Mouse (Mus musculus) cerebral cortex, adult 2 months (tissue): Measurements from ENCODE around the gene Rhot1.

Source experiments
- WGBS: fragments of 180-500 bp; shearing (Covaris S2); methylation state at CpG from one replicate; pipeline ENCODE4 v1.1.7; 2018; 5-methylcytosine and 5-hydroxymethylcytosine counted together

The Rhot1 gene

GRCm38 (mm10) chr11:80289701-80290445 is 81.1 kb downstream of the Rhot1 start:
- WGBS = under 1% methylated on average over 23 of the region's 23 CpGs

- WGBS = 73% methylated on average over 2 of the region's 2 CpGs
These were observed 82.2 kb downstream of the Rhot1 start for GRCm38 (mm10) chr11:80291004-80291403.

GRCm38 (mm10) chr11:80292463-80292862 is 83.6 kb downstream of the Rhot1 start:
- 52% methylated on average over 7 of the region's 7 CpGs for WGBS

GRCm38 (mm10) chr11:80295066-80295465 is 86.2 kb downstream of the Rhot1 start:
- 52% methylated on average over 9 of the region's 9 CpGs for WGBS

GRCm38 (mm10) chr11:80295785-80296184 is 87.0 kb downstream of the Rhot1 start:
- 66% methylated on average over 14 of the region's 14 CpGs for WGBS

GRCm38 (mm10) chr11:80299513-80300235 is 90.9 kb downstream of the Rhot1 start:
- 20% methylated on average over 12 of the region's 12 CpGs for WGBS

GRCm38 (mm10) chr11:80300551-80301315 is 91.9 kb downstream of the Rhot1 start, which contains the start of gene Rhbdl3:
Gene Rhbdl3, plus strand, starts transcription at chr11:80300912.
- 1% methylated on average over 77 of the region's 81 CpGs for WGBS

- under 1% methylated on average over 53 of the region's 53 CpGs for WGBS
These were observed 92.7 kb downstream of the Rhot1 start for GRCm38 (mm10) chr11:80301316-80302045.

- WGBS = 0% methylated on average over 9 of the region's 9 CpGs
These were observed 93.2 kb downstream of the Rhot1 start for GRCm38 (mm10) chr11:80302046-80302390.

- WGBS = 2% methylated on average over 11 of the region's 11 CpGs
These were observed 93.7 kb downstream of the Rhot1 start for GRCm38 (mm10) chr11:80302536-80302935.

- whole genome bisulfite sequencing = 85% methylated on average over 3 of the region's 3 CpGs
These were observed 94.9 kb downstream of the Rhot1 start for GRCm38 (mm10) chr11:80303746-80304145.

GRCm38 (mm10) chr11:80304846-80305245 is 96.0 kb downstream of the Rhot1 start:
- WGBS = 37% methylated on average over 10 of the region's 10 CpGs

- WGBS = 66% methylated on average over 6 of the region's 6 CpGs
These were observed 99.7 kb downstream of the Rhot1 start for GRCm38 (mm10) chr11:80308537-80308936.

GRCm38 (mm10) chr11:80311271-80311670 is 102.5 kb downstream of the Rhot1 start:
- WGBS = 55% methylated on average over 4 of the region's 4 CpGs

GRCm38 (mm10) chr11:80312049-80312448 is 103.2 kb downstream of the Rhot1 start:
- WGBS = 72% methylated on average over 2 of the region's 2 CpGs

- WGBS = 71% methylated on average over 6 of the region's 6 CpGs
These were observed 103.7 kb downstream of the Rhot1 start for GRCm38 (mm10) chr11:80312565-80312964.

GRCm38 (mm10) chr11:80313462-80313861 is 104.6 kb downstream of the Rhot1 start:
- WGBS = 92% methylated on average over 1 of the region's 1 CpGs

GRCm38 (mm10) chr11:80313944-80314343 is 105.1 kb downstream of the Rhot1 start:
- WGBS = 90% methylated on average over 4 of the region's 4 CpGs

- 67% methylated on average over 10 of the region's 10 CpGs for WGBS
These were observed 107.2 kb downstream of the Rhot1 start for GRCm38 (mm10) chr11:80315743-80316639.
